Mouse (Mus musculus): Measurements from ENCODE around the gene Bean1. TPM values are rescaled to one million over a fixed set of nuclear protein-coding genes. Genes with fewer than 3 reads are reported as not detected.

The Bean1 gene
- total RNA-seq, 1 experiment from 2014 or later = not detected

- ATAC-seq (replicated peaks; ENCODE audit: low read depth, poor library complexity, severe bottlenecking) = no peak
These were observed 781 bp upstream of the Bean1 start for GRCm38 (mm10) chr8:104169461-104169860.

- ATAC-seq (replicated peaks; ENCODE audit: low read depth, poor library complexity, severe bottlenecking) = 0 out of 2 replicates have a peak, but pooled peaks have one; percentile 9
These were observed 893 bp downstream of the Bean1 start for GRCm38 (mm10) chr8:104171050-104171620.

- no peak for ATAC-seq (replicated peaks; ENCODE audit: low read depth, poor library complexity, severe bottlenecking)
These were observed 2.2 kb downstream of the Bean1 start for GRCm38 (mm10) chr8:104172420-104172819.

- peak; percentile 39; the same call in 1 of the 2 replicates for ATAC-seq (replicated peaks; ENCODE audit: low read depth, poor library complexity, severe bottlenecking)
These were observed 5.7 kb downstream of the Bean1 start for GRCm38 (mm10) chr8:104175848-104176527.

- no peak for ATAC-seq (replicated peaks; ENCODE audit: low read depth, poor library complexity, severe bottlenecking)
These were observed 6.8 kb downstream of the Bean1 start for GRCm38 (mm10) chr8:104177054-104177453.

GRCm38 (mm10) chr8:104184905-104185304 lies 14.7 kb downstream of the Bean1 start:
- ATAC-seq (replicated peaks; ENCODE audit: low read depth, poor library complexity, severe bottlenecking) = no peak

- ATAC-seq (replicated peaks; ENCODE audit: low read depth, poor library complexity, severe bottlenecking) = no peak
These were observed 16.6 kb downstream of the Bean1 start for GRCm38 (mm10) chr8:104186827-104187226.

- no peak for ATAC-seq (replicated peaks; ENCODE audit: low read depth, poor library complexity, severe bottlenecking)
These were observed 17.4 kb downstream of the Bean1 start for GRCm38 (mm10) chr8:104187622-104188021.

GRCm38 (mm10) chr8:104188459-104188858 lies 18.2 kb downstream of the Bean1 start:
- ATAC-seq (replicated peaks; ENCODE audit: low read depth, poor library complexity, severe bottlenecking) = no peak

GRCm38 (mm10) chr8:104190777-104191468 lies 20.7 kb downstream of the Bean1 start:
- no peak for ATAC-seq (replicated peaks; ENCODE audit: low read depth, poor library complexity, severe bottlenecking)

- peak; percentile 81 for ATAC-seq (replicated peaks; ENCODE audit: low read depth, poor library complexity, severe bottlenecking)
These were observed 21.3 kb downstream of the Bean1 start for GRCm38 (mm10) chr8:104191496-104191895.

- ATAC-seq (replicated peaks; ENCODE audit: low read depth, poor library complexity, severe bottlenecking) = peak; percentile 94
These were observed 29.6 kb downstream of the Bean1 start for GRCm38 (mm10) chr8:104199802-104200201.

- no peak for ATAC-seq (replicated peaks; ENCODE audit: low read depth, poor library complexity, severe bottlenecking)
These were observed 31.4 kb downstream of the Bean1 start for GRCm38 (mm10) chr8:104201622-104202021.

GRCm38 (mm10) chr8:104202320-104202719 lies 32.1 kb downstream of the Bean1 start:
- no peak for ATAC-seq (replicated peaks; ENCODE audit: low read depth, poor library complexity, severe bottlenecking)

GRCm38 (mm10) chr8:104205292-104205691 lies 35.0 kb downstream of the Bean1 start:
- ATAC-seq (replicated peaks; ENCODE audit: low read depth, poor library complexity, severe bottlenecking) = no peak

GRCm38 (mm10) chr8:104217601-104218000 lies 47.4 kb downstream of the Bean1 start:
- no peak for ATAC-seq (replicated peaks; ENCODE audit: low read depth, poor library complexity, severe bottlenecking)

GRCm38 (mm10) chr8:104219079-104219478 lies 48.8 kb downstream of the Bean1 start:
- peak; percentile 88 for ATAC-seq (replicated peaks; ENCODE audit: low read depth, poor library complexity, severe bottlenecking)

GRCm38 (mm10) chr8:104219806-104220205 lies 49.6 kb downstream of the Bean1 start:
- ATAC-seq (replicated peaks; ENCODE audit: low read depth, poor library complexity, severe bottlenecking) = peak; percentile 83

GRCm38 (mm10) chr8:104227048-104227447 lies 56.8 kb downstream of the Bean1 start:
- ATAC-seq (replicated peaks; ENCODE audit: low read depth, poor library complexity, severe bottlenecking) = no peak

- ATAC-seq (replicated peaks; ENCODE audit: low read depth, poor library complexity, severe bottlenecking) = peak; percentile 31
These were observed 60.1 kb downstream of the Bean1 start for GRCm38 (mm10) chr8:104230377-104230776.

- ATAC-seq (replicated peaks; ENCODE audit: low read depth, poor library complexity, severe bottlenecking) = no peak
These were observed 61.8 kb downstream of the Bean1 start for GRCm38 (mm10) chr8:104232039-104232438.
